Mouse (Mus musculus): ENCODE measurements around the gene Hexb.

Hexb gene

DNA sequence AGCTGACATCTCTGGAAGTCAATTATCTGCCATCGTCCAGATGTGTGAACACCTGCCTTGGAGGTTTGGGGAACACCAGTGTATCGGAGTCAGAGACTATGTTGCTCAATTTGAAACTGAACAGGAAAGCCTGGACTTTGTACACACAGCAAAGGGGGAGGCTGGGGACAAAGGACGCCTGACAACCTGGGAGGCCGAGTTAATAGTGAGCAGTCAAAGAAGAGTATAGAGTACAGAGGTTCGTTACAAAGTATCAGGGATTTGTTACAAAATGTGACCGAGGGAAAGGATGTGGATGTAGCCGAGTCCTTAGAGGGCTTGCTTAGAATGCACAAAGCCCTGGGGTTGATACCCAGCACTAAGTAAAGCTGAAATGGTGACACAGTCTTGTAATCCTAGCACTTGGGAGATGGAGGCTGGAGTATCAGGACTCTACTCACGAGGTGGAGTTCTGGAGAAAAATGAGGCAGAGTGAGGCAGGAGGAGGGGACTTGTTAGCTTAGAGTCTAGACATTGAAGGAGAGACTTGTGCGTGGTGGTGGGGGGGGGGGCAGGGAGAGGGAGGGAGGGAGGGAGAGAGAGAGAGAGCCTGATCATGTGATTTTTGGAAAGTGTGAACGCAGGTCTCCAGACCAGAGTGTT lies 26.3 kb upstream of the Hexb start:
- DNase-seq (ENCODE audit: low read depth, low spot score): no peak

GRCm38 (mm10) chr13:97223856-97224255 lies 25.7 kb upstream of the Hexb start:
- DNase-seq (ENCODE audit: low read depth, low spot score): no peak

DNA sequence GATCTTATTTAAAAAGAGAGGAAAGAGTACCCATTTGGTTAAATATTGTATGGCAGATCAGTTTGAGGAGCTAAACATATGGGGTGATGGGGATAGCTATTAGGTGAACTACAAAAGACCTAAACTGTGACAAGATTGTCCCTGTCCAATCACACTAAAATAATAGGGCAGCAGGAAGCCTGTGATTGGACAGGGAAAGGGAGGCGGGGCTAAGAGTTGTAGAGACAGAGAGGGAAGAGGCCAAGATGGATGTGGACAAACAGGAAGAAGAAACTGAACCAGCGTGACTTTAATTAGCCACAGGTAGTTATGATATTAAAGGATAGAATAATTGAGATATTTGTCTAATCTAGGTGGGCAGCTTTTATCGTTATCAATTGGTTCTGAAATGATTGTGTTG lies 21.9 kb upstream of the Hexb start:
- no peak for DNase-seq (ENCODE audit: low read depth, low spot score)

- no peak for DNase-seq (ENCODE audit: low read depth, low spot score)
Measured at GRCm38 (mm10) chr13:97216196-97216595, 18.0 kb upstream of the Hexb start.

DNA sequence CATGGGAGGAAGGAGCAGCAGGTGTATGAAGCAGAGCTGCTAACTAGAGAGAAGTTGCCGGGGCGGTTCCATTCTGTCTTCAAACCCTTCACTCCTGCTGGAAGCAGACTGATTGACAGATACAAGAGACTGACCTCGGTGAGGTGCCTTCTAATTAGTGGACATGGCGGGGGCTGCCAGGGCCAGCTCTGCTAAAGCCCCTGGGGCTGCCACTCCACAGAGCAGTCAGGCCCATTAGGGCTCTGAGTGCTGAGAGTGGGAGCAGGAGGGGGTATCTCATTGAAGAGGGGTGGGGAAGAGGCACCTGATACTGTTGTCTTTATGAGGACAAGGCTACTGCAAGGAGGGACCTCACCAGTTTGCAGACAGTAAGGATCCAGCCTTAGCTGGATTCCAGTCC lies 17.4 kb upstream of the Hexb start:
- no peak for DNase-seq (ENCODE audit: low read depth, low spot score)

DNA sequence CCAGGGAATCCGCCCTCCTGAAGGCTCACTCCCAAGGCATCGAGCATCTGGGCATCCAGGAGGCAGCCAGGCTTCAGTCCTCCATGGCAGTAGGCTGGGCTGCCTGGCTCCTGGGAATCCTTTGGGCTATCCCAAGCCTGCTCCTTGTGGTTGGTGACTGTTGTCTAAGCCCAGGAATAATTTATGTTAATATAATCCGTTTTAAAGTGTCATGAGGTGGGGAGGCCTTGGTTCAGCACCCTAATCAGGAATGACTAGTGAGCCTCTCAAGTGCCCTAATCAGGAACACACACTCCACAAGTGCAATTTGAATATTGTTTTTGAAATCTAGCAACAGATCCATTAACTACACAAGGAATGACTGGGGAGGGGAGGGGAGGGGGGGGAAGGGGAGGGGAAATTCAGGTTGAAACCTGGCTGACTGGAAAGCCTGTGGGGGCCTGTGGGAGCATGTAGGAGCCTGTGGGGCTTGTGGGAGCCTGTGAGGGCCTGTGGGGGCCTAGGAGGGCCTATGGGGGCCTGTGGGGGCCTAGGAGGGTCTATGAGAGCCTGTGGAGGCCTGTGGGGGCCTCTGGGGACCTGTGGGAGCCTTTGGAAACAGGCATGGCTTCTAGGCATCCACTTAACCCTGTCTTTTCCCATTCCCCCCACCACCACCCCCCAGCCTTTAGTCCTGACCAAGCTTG lies 16.6 kb upstream of the Hexb start:
- no peak for DNase-seq (ENCODE audit: low read depth, low spot score)

DNA sequence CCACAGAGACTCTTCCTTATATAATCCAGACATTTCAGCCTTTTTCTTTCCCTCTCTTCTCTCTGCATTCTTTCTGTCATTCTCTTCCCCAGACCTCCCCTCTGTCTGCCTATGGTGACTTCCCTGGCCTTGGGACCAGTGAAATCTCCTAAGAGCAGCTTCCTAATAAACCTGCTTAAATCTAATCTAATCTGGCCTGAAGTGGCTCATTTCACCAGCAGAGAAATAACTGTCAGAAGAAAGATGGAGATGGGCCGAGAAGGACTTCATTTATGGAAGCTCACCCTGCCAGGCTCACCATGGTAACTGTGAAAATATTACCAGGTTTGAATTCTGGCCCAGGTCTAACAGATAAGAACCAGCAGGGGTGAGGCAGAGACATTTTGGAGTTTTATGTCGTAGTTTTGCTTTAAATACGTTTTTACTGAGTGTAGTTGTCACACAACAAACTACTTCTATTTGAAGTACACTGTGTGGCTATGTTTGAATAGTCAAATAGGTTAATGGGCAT lies 10.4 kb upstream of the Hexb start:
- DNase-seq (ENCODE audit: low read depth, low spot score): no peak

- DNase-seq (ENCODE audit: low read depth, low spot score): no peak
Measured at GRCm38 (mm10) chr13:97208112-97208478, 9.9 kb upstream of the Hexb start.

- no peak for DNase-seq (ENCODE audit: low read depth, low spot score)
Measured at GRCm38 (mm10) chr13:97207472-97208111, 9.4 kb upstream of the Hexb start.

DNA sequence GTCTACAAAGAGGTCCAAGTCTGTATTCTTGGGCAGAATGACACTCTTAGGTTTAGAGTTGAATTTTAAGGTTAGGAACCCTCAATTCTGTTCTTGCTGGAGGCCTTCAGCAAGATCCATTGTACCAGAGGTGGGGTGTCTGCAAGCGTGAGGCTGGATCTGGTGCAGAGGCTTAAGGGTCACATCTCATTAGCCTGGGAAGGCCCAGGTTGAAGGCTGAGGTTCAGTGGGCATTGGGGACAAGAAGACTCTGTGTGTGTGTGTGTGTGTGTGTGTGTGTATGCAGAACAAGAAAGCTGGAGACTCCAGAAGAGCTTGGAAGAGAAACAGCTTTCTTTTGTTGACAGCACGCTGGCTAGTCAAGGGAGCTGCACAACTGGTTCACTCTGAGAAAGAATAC lies 7.9 kb upstream of the Hexb start:
- DNase-seq (ENCODE audit: low read depth, low spot score): no peak

GRCm38 (mm10) chr13:97205052-97205701 lies 7.0 kb upstream of the Hexb start:
- peak; percentile 68 for DNase-seq (ENCODE audit: low read depth, low spot score)

DNA sequence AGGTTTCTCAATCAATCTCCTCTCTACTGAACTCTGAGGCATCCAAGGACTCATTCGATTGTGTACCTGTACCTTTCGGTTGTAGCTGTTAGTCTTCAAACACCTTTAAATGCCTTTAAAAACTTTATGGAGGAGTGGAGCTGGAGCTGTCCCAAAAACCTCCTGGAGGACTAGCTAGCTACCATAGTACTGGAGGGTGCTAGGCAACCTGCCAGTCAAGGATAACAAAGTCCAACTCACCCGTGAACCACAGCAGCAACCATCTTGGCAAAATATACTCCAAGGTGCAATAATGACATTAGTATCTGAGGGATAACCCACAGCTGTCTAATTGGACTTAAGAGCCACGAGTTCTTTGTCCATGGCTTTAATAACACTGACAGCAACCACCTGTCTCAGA lies 3.7 kb upstream of the Hexb start:
- no peak for DNase-seq (ENCODE audit: low read depth, low spot score)

- no peak for DNase-seq (ENCODE audit: low read depth, low spot score)
Measured at GRCm38 (mm10) chr13:97201076-97201475, 2.9 kb upstream of the Hexb start.

- no peak for DNase-seq (ENCODE audit: low read depth, low spot score)
Measured at GRCm38 (mm10) chr13:97199123-97199522, 966 bp upstream of the Hexb start.

DNA sequence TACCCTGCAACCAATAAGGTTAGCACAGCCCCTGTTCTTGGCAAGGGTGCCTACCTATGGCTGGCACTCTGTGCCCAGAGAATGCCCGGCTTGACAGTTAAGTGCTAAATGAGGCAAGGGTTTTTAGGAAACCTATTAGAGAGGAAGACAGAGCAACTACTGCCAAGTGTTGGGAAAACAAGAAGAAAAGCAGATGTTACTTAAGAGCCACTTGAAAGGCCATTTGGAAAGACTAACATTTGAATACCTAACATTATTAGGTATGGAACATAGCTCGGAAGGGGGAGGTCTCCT lies 1.3 kb downstream of the Hexb start:
- DNase-seq (ENCODE audit: low read depth, low spot score): no peak

- no peak for DNase-seq (ENCODE audit: low read depth, low spot score)
Measured at GRCm38 (mm10) chr13:97196186-97196924, 1.8 kb downstream of the Hexb start.

GRCm38 (mm10) chr13:97193420-97193819 lies 4.7 kb downstream of the Hexb start:
- no peak for DNase-seq (ENCODE audit: low read depth, low spot score)

DNA sequence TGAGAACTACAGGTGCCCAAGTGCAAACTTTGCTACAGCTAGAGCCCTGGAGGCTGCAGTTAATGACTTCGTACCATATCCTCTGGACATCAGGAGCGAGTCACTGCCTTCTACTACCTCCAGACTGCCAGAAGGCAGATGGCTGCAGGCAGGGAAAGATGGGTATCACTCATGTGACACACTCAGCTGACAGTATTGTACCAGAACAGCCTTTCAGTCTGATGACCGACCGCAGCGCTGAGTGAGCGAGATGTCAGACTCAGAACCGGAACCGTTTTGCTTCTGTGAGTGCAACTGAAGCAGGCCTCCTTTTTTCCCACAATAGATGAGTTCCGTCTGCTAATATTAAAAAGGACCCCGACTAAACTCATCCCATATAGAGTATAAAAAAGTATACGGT lies 5.5 kb downstream of the Hexb start:
- no peak for DNase-seq (ENCODE audit: low read depth, low spot score)

GRCm38 (mm10) chr13:97187693-97188092 lies 10.5 kb downstream of the Hexb start:
- no peak for DNase-seq (ENCODE audit: low read depth, low spot score)

- DNase-seq (ENCODE audit: low read depth, low spot score): no peak
Measured at GRCm38 (mm10) chr13:97186346-97186745, 11.8 kb downstream of the Hexb start.

GRCm38 (mm10) chr13:97184656-97185055 lies 13.5 kb downstream of the Hexb start:
- DNase-seq (ENCODE audit: low read depth, low spot score): no peak

GRCm38 (mm10) chr13:97184168-97184567 lies 14.0 kb downstream of the Hexb start:
- DNase-seq (ENCODE audit: low read depth, low spot score): no peak
